19 mouse cellular contexts compared by ENCODE assay signal in the genomic region with DNA sequence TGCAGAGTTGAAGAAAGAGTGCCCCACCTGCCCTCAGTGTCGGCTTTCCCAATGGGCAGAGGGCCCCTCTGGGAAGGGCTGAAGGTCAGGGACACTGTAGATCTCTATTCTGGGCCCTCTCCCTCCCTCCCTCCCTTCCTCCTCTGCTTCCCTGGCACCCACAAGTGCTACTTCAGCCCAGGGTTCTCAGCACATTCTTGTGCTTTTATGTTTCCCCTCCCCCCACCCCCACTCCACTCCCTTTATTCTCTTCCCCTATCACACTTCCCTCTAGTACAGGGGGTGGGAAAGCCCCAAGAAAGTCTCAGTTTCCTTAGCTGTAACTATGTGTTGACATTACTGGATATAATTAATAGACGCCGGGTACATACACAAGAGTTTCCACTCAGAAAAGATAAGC. TPM values are rescaled to one million over a fixed set of nuclear protein-coding genes. Genes with fewer than 3 reads are reported as not detected.
DNase-seq lines count a peak whose midpoint lies in the region; ATAC-seq and TF ChIP-seq lines count a peak whose summit lies in the region.
"Had no signal": no experiment of that assay in that cellular context is flagged by ENCODE, and none has a peak within 500 bp of the region (broad histone marks: within the 10 kb centered on the region; RNA-seq: fewer than 3 reads in every experiment).

No protein-coding gene starts in this region.

- peak overlapping the region; percentile 69 for H3K4me2 ChIP-seq in hindbrain, embryonic 12.5 days (replicated peaks)
- no peak overlapping the region for H3K4me2 ChIP-seq in hindbrain, postnatal 0 days (ENCODE audit: low read depth, low read length)
- peak overlapping the region; percentile 23 for H3K4me2 ChIP-seq in hindbrain, embryonic 16.5 days (ENCODE audit: low read length)
- H3K4me2 ChIP-seq in neural tube, embryonic 14.5 days (ENCODE audit: low read depth, low read length): peak overlapping the region; percentile 68; the same call in 1 of the 2 replicates
- H3K4me2 ChIP-seq: embryonic facial prominence, embryonic 13.5 days had no signal

- H3K9me3 ChIP-seq in hindbrain, embryonic 12.5 days (replicated peaks): no peaks in the 10 kb centered on the region
- no peaks in the 10 kb centered on the region for H3K9me3 ChIP-seq in hindbrain, postnatal 0 days (ENCODE audit: low read length)
- no peaks in the 10 kb centered on the region for H3K9me3 ChIP-seq in forebrain, embryonic 10.5 days
- no peaks in the 10 kb centered on the region for H3K9me3 ChIP-seq in hindbrain, embryonic 16.5 days (ENCODE audit: control insufficient read depth, low read length)
- no peaks in the 10 kb centered on the region for H3K9me3 ChIP-seq in neural tube, embryonic 14.5 days (ENCODE audit: control insufficient read depth, low read length)
- H3K9me3 ChIP-seq: embryonic facial prominence, embryonic 13.5 days had no signal

- 0 out of 2 replicates have a peak overlapping the region, but pooled peaks have one; percentile 12 for H3K27ac ChIP-seq in hindbrain, embryonic 12.5 days
- no peak overlapping the region for H3K27ac ChIP-seq in hindbrain, postnatal 0 days
- H3K27ac ChIP-seq in forebrain, embryonic 10.5 days: peak overlapping the region; percentile 100
- H3K27ac ChIP-seq in hindbrain, embryonic 16.5 days (ENCODE audit: low read depth, low read length): no peak overlapping the region
- no peak overlapping the region for H3K27ac ChIP-seq in neural tube, embryonic 14.5 days (ENCODE audit: low read depth, low read length)
- H3K27ac ChIP-seq: embryonic facial prominence, embryonic 13.5 days had no signal

- 61% methylated on average over 3 of the region's 3 CpGs for WGBS in hindbrain, embryonic 12.5 days
- 50% methylated on average over 3 of the region's 3 CpGs for WGBS in hindbrain, postnatal 0 days
- WGBS in forebrain, embryonic 10.5 days: 46% methylated on average over 3 of the region's 3 CpGs
- WGBS in hindbrain, embryonic 16.5 days: 62% methylated on average over 3 of the region's 3 CpGs
- 52% methylated on average over 3 of the region's 3 CpGs for WGBS in neural tube, embryonic 14.5 days

- no peak for TF ChIP-seq CTCF in hindbrain, postnatal 0 days (IDR thresholded peaks at IDR 0.05; ENCODE audit: low read depth)

- intact Hi-C loops in gastrocnemius, postnatal 14 days (cut with DNase I; ENCODE audit: low total_unique reads): no loop called here

- peaks cover 11% of the 10 kb centered on the region for H3K27me3 ChIP-seq in hindbrain, embryonic 12.5 days
- no peaks in the 10 kb centered on the region for H3K27me3 ChIP-seq in hindbrain, postnatal 0 days (ENCODE audit: insufficient read depth, low read length)
- peaks cover 97% of the 10 kb centered on the region for H3K27me3 ChIP-seq in forebrain, embryonic 10.5 days (ENCODE audit: poor library complexity, severe bottlenecking)
- no peaks in the 10 kb centered on the region for H3K27me3 ChIP-seq in hindbrain, embryonic 16.5 days (replicated peaks; ENCODE audit: control insufficient read depth, insufficient read depth, low read length)
- H3K27me3 ChIP-seq in neural tube, embryonic 14.5 days (ENCODE audit: control insufficient read depth, insufficient read depth, low read length): no peaks in the 10 kb centered on the region

- ATAC-seq in hindbrain, embryonic 12.5 days (ENCODE audit: low FRiP score): no peak
- ATAC-seq in hindbrain, postnatal 0 days: no peak
- no peak for ATAC-seq in hindbrain, embryonic 16.5 days
- no peak for ATAC-seq in neural tube, embryonic 14.5 days (ENCODE audit: low read depth)

- H3K4me3 ChIP-seq in hindbrain, embryonic 12.5 days: no peak overlapping the region
- H3K4me3 ChIP-seq in hindbrain, postnatal 0 days (ENCODE audit: low read length): no peak overlapping the region
- H3K4me3 ChIP-seq in forebrain, embryonic 10.5 days: peak overlapping the region; percentile 93; the same call in 1 of the 2 replicates
- H3K4me3 ChIP-seq in hindbrain, embryonic 16.5 days (ENCODE audit: low read length): no peak overlapping the region
- H3K4me3 ChIP-seq in neural tube, embryonic 14.5 days (ENCODE audit: low read depth, low read length): peak overlapping the region; percentile 94; the same call in 1 of the 2 replicates
- H3K4me3 ChIP-seq: embryonic facial prominence, embryonic 13.5 days; myocyte had no signal

- no peaks in the 10 kb centered on the region for H3K36me3 ChIP-seq in hindbrain, embryonic 12.5 days
- no peaks in the 10 kb centered on the region for H3K36me3 ChIP-seq in hindbrain, postnatal 0 days (ENCODE audit: insufficient read depth, low read length)
- peaks cover 14% of the 10 kb centered on the region for H3K36me3 ChIP-seq in forebrain, embryonic 10.5 days (replicated peaks)
- H3K36me3 ChIP-seq in hindbrain, embryonic 16.5 days (ENCODE audit: control insufficient read depth, insufficient read depth, low read length): no peaks in the 10 kb centered on the region
- no peaks in the 10 kb centered on the region for H3K36me3 ChIP-seq in neural tube, embryonic 14.5 days (ENCODE audit: control insufficient read depth, insufficient read depth, low read length)
- H3K36me3 ChIP-seq: embryonic facial prominence, embryonic 13.5 days had no signal

- no peak for DNase-seq in hindbrain, postnatal 0 days (ENCODE audit: low spot score)
- DNase-seq in forebrain, embryonic 10.5 days (ENCODE audit: extremely low spot score, low spot score): no peak
- no peak for DNase-seq in adrenal gland, adult 18-20 months (ENCODE audit: low spot score in 2 of 2)
- DNase-seq in layer of hippocampus, adult 9-10 months (ENCODE audit: low spot score): no peak
- DNase-seq in gastrocnemius, postnatal 14 days: no peak
- DNase-seq: cerebellum, postnatal 14 days; heart, postnatal 10 days; kidney, adult 11 months; liver; right cerebral cortex, adult 18-20 months had no signal

- peaks cover 82% of the 10 kb centered on the region for H3K4me1 ChIP-seq in hindbrain, embryonic 12.5 days
- peaks cover 12% of the 10 kb centered on the region for H3K4me1 ChIP-seq in hindbrain, postnatal 0 days (ENCODE audit: insufficient read depth, low read length)
- peaks cover 100% of the 10 kb centered on the region for H3K4me1 ChIP-seq in forebrain, embryonic 10.5 days
- peaks cover 62% of the 10 kb centered on the region for H3K4me1 ChIP-seq in hindbrain, embryonic 16.5 days (ENCODE audit: control insufficient read depth, insufficient read depth, low read depth, low read length)
- H3K4me1 ChIP-seq in neural tube, embryonic 14.5 days (ENCODE audit: control insufficient read depth, insufficient read depth, low read length): peaks cover 56% of the 10 kb centered on the region

- H3K9ac ChIP-seq in hindbrain, embryonic 12.5 days: peak overlapping the region; percentile 52; the same call in 1 of the 2 replicates
- H3K9ac ChIP-seq in hindbrain, postnatal 0 days (replicated peaks; ENCODE audit: low read length): no peak overlapping the region
- no peak overlapping the region for H3K9ac ChIP-seq in hindbrain, embryonic 16.5 days (ENCODE audit: low read depth, low read length)
- 0 out of 2 replicates have a peak overlapping the region, but pooled peaks have one; percentile 8 for H3K9ac ChIP-seq in neural tube, embryonic 14.5 days (replicated peaks; ENCODE audit: low read depth, low read length)

RNA-seq across cellular contexts. Expression of gene AC124108.1, which starts 3.4 kb away (rescaled TPM):
- polyA plus RNA-seq in hindbrain, embryonic 12.5 days (2016; fragmentation: Nextera tagmentation; extraction: Ambion mirVana): 3.6 and 4.1 TPM in 2 replicates
- total RNA-seq in hindbrain, postnatal 0 days (2014; rRNA removed): 2.0 and 4.8 TPM in 2 replicates
- polyA plus RNA-seq in hindbrain, postnatal 0 days (2015; fragmentation: Nextera tagmentation; extraction: Ambion mirVana): 0.50 and 0.70 TPM in 2 replicates
- 1.8 and 3.3 TPM in 2 replicates for polyA plus RNA-seq in forebrain, embryonic 10.5 days (2016; fragmentation: Nextera tagmentation; extraction: Ambion mirVana)
- polyA plus RNA-seq in hindbrain, embryonic 16.5 days (2015; fragmentation: Nextera tagmentation; extraction: Ambion mirVana): 1.8 and 2.3 TPM in 2 replicates
- polyA plus RNA-seq in neural tube, embryonic 14.5 days (2014; fragmentation: Nextera tagmentation; extraction: Ambion mirVana): 3.6 and 3.8 TPM in 2 replicates
- not detected for total RNA-seq in adrenal gland, adult 18-20 months (2021)
- total RNA-seq in gastrocnemius, postnatal 14 days (2021): not detected
- total RNA-seq: granulocyte monocyte progenitor cell, adult 5-6 weeks; heart, postnatal 10 days had no signal
- polyA plus RNA-seq: large intestine, adult 2 months; spleen, adult 2 months had no signal

RNA-seq across cellular contexts. Expression of gene Lemd1, which starts 3.4 kb away (rescaled TPM):
- polyA plus RNA-seq in hindbrain, embryonic 12.5 days (2016; fragmentation: Nextera tagmentation; extraction: Ambion mirVana): 10.8 and 12.7 TPM in 2 replicates
- 10.9 and 16.6 TPM in 2 replicates for total RNA-seq in hindbrain, postnatal 0 days (2014; rRNA removed)
- polyA plus RNA-seq in hindbrain, postnatal 0 days (2015; fragmentation: Nextera tagmentation; extraction: Ambion mirVana): 7.9 and 9.0 TPM in 2 replicates
- 4.1 and 4.2 TPM in 2 replicates for polyA plus RNA-seq in forebrain, embryonic 10.5 days (2016; fragmentation: Nextera tagmentation; extraction: Ambion mirVana)
- 11.4 and 14.0 TPM in 2 replicates for polyA plus RNA-seq in hindbrain, embryonic 16.5 days (2015; fragmentation: Nextera tagmentation; extraction: Ambion mirVana)
- 21.0 and 25.3 TPM in 2 replicates for polyA plus RNA-seq in neural tube, embryonic 14.5 days (2014; fragmentation: Nextera tagmentation; extraction: Ambion mirVana)
- total RNA-seq in adrenal gland, adult 18-20 months (2021): under 1 TPM in 1 of 2 experiments, not detected in 1; 0.43 TPM
- not detected for total RNA-seq in gastrocnemius, postnatal 14 days (2021)
- total RNA-seq: granulocyte monocyte progenitor cell, adult 5-6 weeks; heart, postnatal 10 days had no signal
- polyA plus RNA-seq: spleen, adult 2 months had no signal

RNA-seq across cellular contexts. Expression of gene Gm10188, which starts 34.9 kb away (rescaled TPM):
- 0.49 TPM in 1 of 2 replicates, not detected in the other for polyA plus RNA-seq in hindbrain, embryonic 12.5 days (2016; fragmentation: Nextera tagmentation; extraction: Ambion mirVana)
- total RNA-seq in hindbrain, postnatal 0 days (2014; rRNA removed): not detected in 2 replicates
- polyA plus RNA-seq in hindbrain, postnatal 0 days (2015; fragmentation: Nextera tagmentation; extraction: Ambion mirVana): 0.28 TPM in 1 of 2 replicates, not detected in the other
- not detected in 2 replicates for polyA plus RNA-seq in forebrain, embryonic 10.5 days (2016; fragmentation: Nextera tagmentation; extraction: Ambion mirVana)
- not detected in 2 replicates for polyA plus RNA-seq in hindbrain, embryonic 16.5 days (2015; fragmentation: Nextera tagmentation; extraction: Ambion mirVana)
- 0.74 and 0.76 TPM in 2 replicates for polyA plus RNA-seq in neural tube, embryonic 14.5 days (2014; fragmentation: Nextera tagmentation; extraction: Ambion mirVana)
- total RNA-seq in adrenal gland, adult 18-20 months (2021): not detected
- total RNA-seq in gastrocnemius, postnatal 14 days (2021): not detected
- total RNA-seq: granulocyte monocyte progenitor cell, adult 5-6 weeks; heart, postnatal 10 days; left cerebral cortex, adult 8-10 months had no signal
- polyA plus RNA-seq: embryonic facial prominence, embryonic 13.5 days; large intestine, adult 2 months; myocyte; spleen, adult 2 months had no signal

RNA-seq across cellular contexts. Expression of gene Cdk18, which starts 55.1 kb away (rescaled TPM):
- 0.99 and 1.4 TPM in 2 replicates for polyA plus RNA-seq in hindbrain, embryonic 12.5 days (2016; fragmentation: Nextera tagmentation; extraction: Ambion mirVana)
- total RNA-seq in hindbrain, postnatal 0 days (2014; rRNA removed): 2.7 and 4.1 TPM in 2 replicates
- polyA plus RNA-seq in hindbrain, postnatal 0 days (2015; fragmentation: Nextera tagmentation; extraction: Ambion mirVana): 1.0 and 1.6 TPM in 2 replicates
- polyA plus RNA-seq in forebrain, embryonic 10.5 days (2016; fragmentation: Nextera tagmentation; extraction: Ambion mirVana): 1.4 and 1.5 TPM in 2 replicates
- 1.1 and 1.5 TPM in 2 replicates for polyA plus RNA-seq in hindbrain, embryonic 16.5 days (2015; fragmentation: Nextera tagmentation; extraction: Ambion mirVana)
- polyA plus RNA-seq in neural tube, embryonic 14.5 days (2014; fragmentation: Nextera tagmentation; extraction: Ambion mirVana): 0.36 and 0.42 TPM in 2 replicates
- 10 to 100 TPM; 16.1 to 16.3 TPM for total RNA-seq in adrenal gland, adult 18-20 months (2021)
- 1 to 10 TPM in 1 of 2 experiments, under 1 TPM in 1; 0.92 to 1.6 TPM for total RNA-seq in gastrocnemius, postnatal 14 days (2021)

Comparison
In these comparisons a context has a peak if more than half of its experiments do, and no peak if none do; other contexts are left out.
1. H3K27ac ChIP-seq: peak in hindbrain, embryonic 12.5 days (single experiment) and forebrain, embryonic 10.5 days (single experiment); none in hindbrain, postnatal 0 days (single experiment), hindbrain, embryonic 16.5 days (single experiment) and neural tube, embryonic 14.5 days (single experiment).
2. H3K9ac ChIP-seq: peak in hindbrain, embryonic 12.5 days (single experiment) and neural tube, embryonic 14.5 days (single experiment); none in hindbrain, postnatal 0 days (single experiment) and hindbrain, embryonic 16.5 days (single experiment).
3. H3K4me3 ChIP-seq: peak in forebrain, embryonic 10.5 days (single experiment) and neural tube, embryonic 14.5 days (single experiment); none in hindbrain, embryonic 12.5 days (single experiment), hindbrain, postnatal 0 days (single experiment) and hindbrain, embryonic 16.5 days (single experiment).